Mouse (Mus musculus) heart, adult 2 months (tissue): ENCODE data around the gene Itgb1. TPM values are rescaled to one million over a fixed set of nuclear protein-coding genes. Genes with fewer than 3 reads are reported as not detected.

Experiments
- DNase-seq, 2 experiments: peaks; one replicate each; pipeline ENCODE4 v3.0.0; 2021
- H3K27ac ChIP-seq: fragments of 200-600 bp; 2 replicates; pipeline ENCODE4 v1.8.1; 2022
- H3K27me3 ChIP-seq: fragments of 200-500 bp; 2 replicates; pipeline ENCODE4 v1.6.1; 2012; ENCODE audit warnings: mild to moderate bottlenecking, low read length, inconsistent platforms, mixed read lengths; ENCODE audit not compliant: control insufficient read depth, insufficient read depth
- H3K36me3 ChIP-seq: fragments of 200-500 bp; 2 replicates; pipeline ENCODE4 v1.6.1; 2012; ENCODE audit warnings: low read length, inconsistent platforms; ENCODE audit not compliant: control insufficient read depth, insufficient read depth
- H3K4me1 ChIP-seq: fragments of 200-500 bp; 2 replicates; pipeline ENCODE4 v1.6.1; 2011; ENCODE audit warnings: low read length; ENCODE audit not compliant: control insufficient read depth, insufficient read depth
- H3K4me3 ChIP-seq: fragments of 200-600 bp; 2 replicates; pipeline ENCODE4 v1.8.1; 2022
- H3K79me2 ChIP-seq: fragments of 200-500 bp; replicated peaks from 2 replicates; pipeline ENCODE4 v1.6.1; 2012; ENCODE audit warnings: mild to moderate bottlenecking, inconsistent platforms, low read length, moderate library complexity, mixed read lengths; ENCODE audit not compliant: control insufficient read depth, insufficient read depth
- H3K9ac ChIP-seq: fragments of 200-500 bp; 2 replicates; pipeline ENCODE4 v1.6.1; 2012; ENCODE audit warnings: low read depth, mild to moderate bottlenecking, control low read depth, inconsistent platforms, low read length, mixed read lengths
- CTCF ChIP-seq: fragments of 200-600 bp; IDR thresholded peaks from 2 replicates; pipeline ENCODE4 v1.8.1; 2022; ENCODE audit warnings: antibody characterized with exemption, mild to moderate bottlenecking, moderate library complexity
- EP300 ChIP-seq: fragments of 200-500 bp; IDR thresholded peaks from 2 replicates; pipeline ENCODE4 v1.6.1; 2011; ENCODE audit warnings: low read depth, low read length, control low read depth; ENCODE audit not compliant: insufficient read depth
- POLR2A ChIP-seq: fragments of 200-500 bp; IDR thresholded peaks from 2 replicates; pipeline ENCODE4 v1.6.1; 2011; ENCODE audit warnings: mild to moderate bottlenecking, low read depth, low read length, control low read depth; ENCODE audit not compliant: insufficient read depth
- WGBS: fragments of 180-500 bp; shearing (Covaris S2); methylation state at CpG from one replicate; pipeline ENCODE4 v1.1.7; 2018; 5-methylcytosine and 5-hydroxymethylcytosine counted together
- intact Hi-C: fragments of 180-260 bp; cut with DNase I; formaldehyde crosslinking; loops from one replicate; pipeline ENCODE4 v1.15.1; 2025
- polyA plus RNA-seq: library from polyadenylated mRNA; depleted of rRNA; stranded (reverse); fragments of >200 nt; gene quantifications from 2 replicates; pipeline ENCODE4 v1.2.3, GENCODE M21; 2012
- total RNA-seq, 2 experiments: library from RNA; stranded (reverse); gene quantifications; 2 replicates each; pipeline ENCODE4 v1.2.3; 2021

Itgb1 gene
- total and polyA plus RNA-seq, 3 experiments: 80.5 to 365 (median 338) TPM

DNA sequence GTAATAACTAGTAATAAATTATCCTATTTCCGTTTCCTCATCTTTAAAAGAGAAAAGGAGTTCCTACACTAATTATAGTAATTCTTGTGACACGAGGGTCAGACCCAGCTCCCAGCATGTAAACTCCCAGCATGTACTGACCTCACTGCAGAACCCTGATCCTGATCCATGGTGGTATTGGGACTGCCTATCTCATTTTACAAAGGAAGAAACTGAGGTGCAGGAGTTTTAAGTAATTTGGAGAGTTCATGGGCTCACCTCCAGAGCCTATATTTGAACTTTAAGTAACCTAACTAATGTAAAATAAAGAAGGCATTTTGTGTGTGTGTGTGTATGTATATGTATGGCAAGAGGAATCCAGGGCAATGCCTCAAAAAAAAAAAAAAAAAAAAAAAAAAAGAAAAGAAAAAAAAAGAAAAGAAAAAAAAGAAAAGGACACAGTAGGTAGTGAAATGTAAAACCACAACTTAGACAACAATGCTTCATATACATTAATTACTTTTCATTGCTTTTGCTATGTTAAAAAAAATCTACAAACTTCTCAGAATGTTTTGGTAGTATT, 1.1 kb downstream of the Itgb1 start:
- peak overlapping the region; percentile 99 for H3K9ac ChIP-seq
- peaks cover 11% of the 10 kb centered on the region for H3K4me1 ChIP-seq
- WGBS: 1% methylated on average over 2 of the region's 2 CpGs
- H3K4me3 ChIP-seq: peak overlapping the region; percentile 74
- peak overlapping the region; percentile 92 for H3K27ac ChIP-seq
- no peaks in the 10 kb centered on the region for H3K27me3 ChIP-seq
- TF ChIP-seq CTCF (no peak), POLR2A (no peak), EP300 (no peak)
- peaks cover 23% of the 10 kb centered on the region for H3K36me3 ChIP-seq
- peaks cover 6% of the 10 kb centered on the region; the same call in 1 of the 2 replicates for H3K79me2 ChIP-seq
- DNase-seq: no peak
- intact Hi-C loops: loop anchor here (2.0 to 10.0 kb wide), 3 partner anchors 22 to 332 kb away; partner anchors contain the start of gene Nrp1

DNA sequence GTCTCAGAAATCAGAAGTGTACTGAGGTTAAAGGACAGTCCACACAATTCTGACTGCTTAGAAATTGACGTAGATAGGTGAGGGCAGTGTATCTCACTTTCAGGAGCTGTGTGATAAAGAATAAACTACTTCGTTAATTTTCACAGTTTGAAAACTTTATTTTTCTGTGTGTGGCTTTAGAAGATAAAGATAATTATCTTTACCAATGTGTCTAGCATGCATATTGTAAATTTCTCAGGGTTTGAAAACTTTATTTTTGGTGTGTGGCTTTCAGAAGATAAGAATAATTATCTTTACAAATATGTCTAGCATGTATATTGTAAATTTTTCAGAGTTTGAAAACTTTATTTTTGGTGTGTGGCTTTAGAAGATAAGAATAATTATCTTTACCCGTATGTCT, 3.2 kb downstream of the Itgb1 start:
- H3K9ac ChIP-seq: no peak overlapping the region
- peaks cover 32% of the 10 kb centered on the region for H3K36me3 ChIP-seq
- intact Hi-C loops: loop anchor here (5.0 to 10.0 kb wide), 2 partner anchors 126 to 334 kb away; partner anchors contain the start of gene Nrp1
- TF ChIP-seq POLR2A: no peak
- TF ChIP-seq EP300: no peak
- no peak for TF ChIP-seq CTCF
- no peaks in the 10 kb centered on the region for H3K27me3 ChIP-seq
- peaks cover 8% of the 10 kb centered on the region; the same call in 1 of the 2 replicates for H3K79me2 ChIP-seq
- WGBS: 22% methylated on average over 3 of the region's 3 CpGs
- no peak overlapping the region for H3K4me3 ChIP-seq
- H3K4me1 ChIP-seq: peaks cover 15% of the 10 kb centered on the region
- H3K27ac ChIP-seq: no peak overlapping the region
- no peak for DNase-seq

DNA sequence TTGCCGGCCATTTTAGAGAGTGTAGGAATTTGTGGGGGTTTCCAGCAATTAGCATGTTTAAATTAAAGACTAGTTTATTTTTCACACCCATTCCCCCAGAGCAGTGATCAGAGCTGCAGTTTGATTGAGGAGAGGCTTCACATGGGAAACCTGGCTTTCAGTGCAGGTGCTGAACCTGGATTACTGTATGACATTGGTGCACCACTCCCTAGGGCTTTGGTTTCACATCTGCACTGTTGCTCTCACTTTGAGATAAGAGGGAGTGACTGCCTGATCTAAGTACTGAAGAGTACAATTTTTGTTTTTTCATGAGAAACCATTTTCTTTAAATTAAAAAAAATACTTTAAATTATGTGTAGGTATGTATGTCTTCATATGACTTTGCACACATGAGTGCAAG, 4.6 kb downstream of the Itgb1 start:
- H3K27ac ChIP-seq: no peak overlapping the region
- intact Hi-C loops: no loop called here
- peaks cover 8% of the 10 kb centered on the region for H3K79me2 ChIP-seq
- no peaks in the 10 kb centered on the region for H3K27me3 ChIP-seq
- no peak overlapping the region for H3K9ac ChIP-seq
- DNase-seq: no peak
- H3K4me3 ChIP-seq: no peak overlapping the region
- H3K36me3 ChIP-seq: peaks cover 37% of the 10 kb centered on the region
- 53% methylated on average over 1 of the region's 1 CpGs for WGBS
- peaks cover 16% of the 10 kb centered on the region for H3K4me1 ChIP-seq
- TF ChIP-seq CTCF (no peak), EP300 (no peak), POLR2A (no peak)

DNA sequence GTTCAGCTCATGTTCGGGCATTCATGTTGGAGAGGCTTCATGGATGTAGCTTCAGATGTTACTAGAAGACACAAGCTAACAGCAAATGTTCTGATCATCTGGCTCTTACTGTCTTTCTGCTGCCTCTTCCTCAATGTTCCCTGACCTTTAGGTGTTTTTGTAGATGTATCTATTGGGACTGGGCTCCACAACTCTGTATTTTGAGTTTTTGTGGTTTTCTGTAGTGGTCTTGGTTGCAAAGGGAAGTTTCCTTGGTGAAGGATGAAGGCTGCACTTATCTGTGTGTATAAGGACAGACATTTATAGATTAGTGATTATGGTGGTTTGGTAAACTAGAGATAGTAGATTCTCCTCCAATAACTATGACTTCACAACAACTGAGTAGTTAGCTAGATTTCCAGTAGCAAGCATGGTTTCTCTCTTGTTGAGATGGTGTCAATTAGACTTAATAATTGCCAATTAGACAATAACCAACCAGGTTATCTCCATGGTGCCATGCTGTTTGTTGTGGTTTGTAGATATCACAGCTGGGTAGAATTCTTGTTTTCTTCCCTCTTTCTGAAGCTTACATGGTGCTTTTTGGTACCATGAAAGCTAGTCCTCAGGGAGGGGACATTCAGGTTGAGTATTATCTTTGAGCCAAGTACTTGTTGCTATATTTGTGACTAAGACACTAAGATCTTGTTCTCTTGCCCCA, 11.4 kb downstream of the Itgb1 start:
- peaks cover 40% of the 10 kb centered on the region for H3K36me3 ChIP-seq
- WGBS: 79% methylated on average over 1 of the region's 1 CpGs
- peaks cover 8% of the 10 kb centered on the region for H3K79me2 ChIP-seq
- H3K9ac ChIP-seq: no peak overlapping the region
- no peak overlapping the region; the same call in 1 of the 2 replicates for H3K27ac ChIP-seq
- no peaks in the 10 kb centered on the region for H3K27me3 ChIP-seq
- no peak for DNase-seq
- intact Hi-C loops: no loop called here
- TF ChIP-seq POLR2A (no peak), EP300 (no peak)
- peaks cover 14% of the 10 kb centered on the region for H3K4me1 ChIP-seq
- no peak overlapping the region for H3K4me3 ChIP-seq

DNA sequence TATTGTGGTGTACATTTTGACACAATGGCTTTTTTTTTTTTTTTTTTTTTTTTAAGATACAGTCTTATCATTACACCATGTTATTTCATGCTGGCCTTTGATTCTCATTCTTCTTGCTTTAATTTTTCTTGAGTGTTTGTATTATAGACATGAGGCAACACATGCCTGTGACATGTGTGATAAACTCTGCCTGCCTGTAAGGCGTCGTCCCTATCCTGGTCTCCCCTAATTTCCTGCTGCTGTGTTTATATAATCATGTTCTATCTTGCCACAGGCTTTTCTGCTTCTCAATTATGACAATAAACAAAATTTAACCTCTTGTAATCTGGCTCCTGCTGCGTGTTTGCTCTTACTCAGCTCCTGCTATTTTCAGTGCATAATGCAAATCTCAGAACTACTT, 12.5 kb downstream of the Itgb1 start:
- Histone ChIP-seq H3K36me3 (peaks cover 34% of the 10 kb centered on the region), H3K27me3 (no peaks in the 10 kb centered on the region), H3K79me2 (peaks cover 6% of the 10 kb centered on the region), H3K4me3 (no peak overlapping the region), H3K27ac (no peak overlapping the region), H3K4me1 (peaks cover 11% of the 10 kb centered on the region), H3K9ac (no peak overlapping the region)
- TF ChIP-seq CTCF: no peak
- no peak for TF ChIP-seq POLR2A
- no peak for TF ChIP-seq EP300
- 38% methylated on average over 3 of the region's 3 CpGs for WGBS
- no peak for DNase-seq
- intact Hi-C loops: no loop called here

DNA sequence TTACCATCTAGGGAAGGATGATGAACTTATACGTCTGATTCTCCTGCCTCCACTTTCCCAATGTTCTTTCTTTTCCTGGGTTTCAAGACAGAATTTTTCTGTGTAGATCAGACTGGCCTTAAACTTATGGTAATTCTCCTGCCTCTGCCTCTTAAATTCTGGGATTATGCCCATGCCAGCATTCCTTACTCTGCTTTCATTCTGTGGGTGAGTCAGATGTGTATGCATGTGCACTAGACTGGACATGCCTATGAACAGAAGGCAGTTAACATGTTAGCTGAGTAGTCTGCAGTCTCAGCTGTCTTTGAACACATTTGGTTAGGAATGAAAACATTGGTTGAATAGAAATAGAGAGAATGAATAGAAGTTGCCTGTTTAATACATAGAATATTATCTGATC, 18.9 kb downstream of the Itgb1 start:
- Histone ChIP-seq H3K9ac (no peak overlapping the region), H3K79me2 (peaks cover 4% of the 10 kb centered on the region), H3K36me3 (peaks cover 34% of the 10 kb centered on the region), H3K27me3 (no peaks in the 10 kb centered on the region), H3K4me1 (peaks cover 15% of the 10 kb centered on the region), H3K27ac (peak overlapping the region; percentile 50), H3K4me3 (no peak overlapping the region)
- intact Hi-C loops: no loop called here
- DNase-seq: no peak
- WGBS: 43% methylated on average over 1 of the region's 1 CpGs
- no peak for TF ChIP-seq CTCF
- no peak for TF ChIP-seq EP300
- no peak for TF ChIP-seq POLR2A
